Mouse (Mus musculus) limb, embryonic 14.5 days (tissue): ENCODE data around the gene B3galt1. TPM values are rescaled to one million over a fixed set of nuclear protein-coding genes. Genes with fewer than 3 reads are reported as not detected.
A peak's percentile ranks its signal among the peaks of the same experiment; 100 is the strongest.

Experiments
- ATAC-seq: fragments of 200-750 bp; cut with Nextera tagmentation; 2 replicates; pipeline ENCODE4 v1.8.0; 2017; ENCODE audit warnings: low read depth, moderate number of reproducible peaks, moderate TSS enrichment; ENCODE audit not compliant: low FRiP score
- DNase-seq: peaks from one replicate; pipeline ENCODE4 v3.0.0-alpha.2; 2015; ENCODE audit warnings: low spot score
- H3K27ac ChIP-seq: fragments of 300-500 bp; sonication (generic); replicated peaks from 2 replicates; pipeline ENCODE4 v1.5.1; 2014; ENCODE audit warnings: low read depth, mild to moderate bottlenecking, low read length, moderate library complexity, mixed read lengths
- H3K27me3 ChIP-seq: fragments of 300-500 bp; sonication (generic); 2 replicates; pipeline ENCODE4 v1.6.1; 2014; ENCODE audit warnings: low read length, mixed read lengths; ENCODE audit not compliant: control insufficient read depth, insufficient read depth
- H3K36me3 ChIP-seq: fragments of 300-500 bp; sonication (generic); 2 replicates; pipeline ENCODE4 v1.6.1; 2014; ENCODE audit warnings: mild to moderate bottlenecking, low read length, moderate library complexity, mixed read lengths; ENCODE audit not compliant: control insufficient read depth, insufficient read depth
- H3K4me1 ChIP-seq: fragments of 300-500 bp; sonication (generic); 2 replicates; pipeline ENCODE4 v1.6.1; 2014; ENCODE audit warnings: antibody characterized with exemption, low read length, mixed read lengths; ENCODE audit not compliant: control insufficient read depth, insufficient read depth
- H3K4me2 ChIP-seq: fragments of 300-500 bp; sonication (generic); replicated peaks from 2 replicates; pipeline ENCODE4 v1.6.1; 2014; ENCODE audit warnings: low read depth, mild to moderate bottlenecking, low read length, moderate library complexity; ENCODE audit not compliant: severe bottlenecking
- H3K4me3 ChIP-seq: fragments of 300-500 bp; sonication (generic); replicated peaks from 2 replicates; pipeline ENCODE4 v1.5.1; 2014; ENCODE audit warnings: low read length
- H3K9ac ChIP-seq: fragments of 300-500 bp; sonication (generic); 2 replicates; pipeline ENCODE4 v1.6.1; 2014; ENCODE audit warnings: mild to moderate bottlenecking, low read depth, low read length, moderate library complexity; ENCODE audit not compliant: severe bottlenecking
- H3K9me3 ChIP-seq: fragments of 300-500 bp; sonication (generic); 2 replicates; pipeline ENCODE4 v1.6.1; 2016; ENCODE audit warnings: low read length; ENCODE audit not compliant: control insufficient read depth
- POLR2A ChIP-seq: fragments of 200-500 bp; IDR thresholded peaks from 2 replicates; pipeline ENCODE4 v1.8.0; 2012; ENCODE audit warnings: inconsistent platforms, mild to moderate bottlenecking, moderate library complexity, borderline replicate concordance; ENCODE audit not compliant: insufficient read depth, insufficient read length; ENCODE audit errors: extremely low read depth
- WGBS: fragments of 180-500 bp; shearing (Covaris S2); extraction: QIAGEN DNeasy Blood & Tissue Kit; methylation state at CpG from one replicate; pipeline ENCODE4 v1.1.7; 2014; 5-methylcytosine and 5-hydroxymethylcytosine counted together
- polyA plus RNA-seq, 2 experiments: library from polyadenylated mRNA; depleted of rRNA in 1 of 2; stranded (reverse) in 1 of 2; unstranded in 1 of 2; fragments of >200 nt; fragmentation: Nextera tagmentation in 1 of 2; extraction: Ambion mirVana in 1 of 2; gene quantifications; 2 replicates each; pipeline versions ENCODE4 v1.2.1 to v1.2.3; 2012 to 2014

The B3galt1 gene
- polyA plus RNA-seq (2012; rRNA removed) (1.9 and 2.5 TPM in 2 replicates), polyA plus RNA-seq (2014; fragmentation: Nextera tagmentation; extraction: Ambion mirVana) (8.1 and 9.3 TPM in 2 replicates)

DNA sequence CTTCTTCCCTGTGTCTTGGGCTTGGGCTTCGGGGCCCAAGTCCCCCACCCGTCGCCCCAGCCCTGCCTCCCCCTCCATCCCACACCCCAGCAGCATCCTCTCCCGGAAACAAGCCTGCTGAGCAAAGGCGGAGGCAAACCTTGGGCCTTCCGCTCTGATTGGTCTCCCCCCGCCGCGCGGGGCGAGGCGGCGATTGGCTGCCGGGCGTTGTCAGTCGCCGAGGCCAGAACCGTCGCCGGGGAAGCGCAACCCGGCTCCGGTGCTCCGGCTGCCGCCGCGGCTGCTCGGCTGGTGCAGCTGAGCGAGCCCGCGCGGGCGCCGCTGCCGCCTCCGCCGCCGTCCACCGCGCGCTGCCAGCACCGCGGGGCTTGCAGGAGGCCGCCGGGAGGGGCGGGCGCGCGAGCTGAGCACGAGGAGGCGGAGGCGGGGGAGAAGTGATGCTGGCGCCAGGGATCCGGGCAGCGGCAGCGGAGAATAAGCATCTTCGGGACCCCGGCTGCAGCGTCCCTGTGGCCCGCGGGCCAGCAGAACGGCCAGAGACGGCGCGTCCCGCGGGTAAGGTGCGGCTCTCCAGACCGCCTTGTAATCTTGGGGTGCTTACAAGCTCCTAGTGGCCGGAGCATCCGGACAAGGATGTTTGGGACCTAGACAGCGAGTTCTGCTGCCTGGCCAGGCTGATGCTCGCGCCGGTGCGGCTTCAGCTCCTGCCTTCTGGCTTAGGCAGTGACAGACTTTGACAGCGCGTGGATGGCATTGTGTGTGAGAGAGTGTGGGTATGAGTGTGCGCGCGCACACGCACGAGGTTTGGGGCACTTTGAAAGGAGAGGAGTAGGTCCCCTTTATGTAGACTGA is at the start of gene B3galt1:
Gene B3galt1 (plus strand): TSS at position 392 of the 852 bp plus-strand sequence.
- peak within 1 kb of the TSS; percentile 67 for H3K9ac ChIP-seq
- 0 out of 2 replicates have a peak, but pooled peaks have one; percentile 46 for TF ChIP-seq POLR2A
- peaks cover 10% of the 10 kb centered on the region; the same call in 1 of the 2 replicates for H3K4me1 ChIP-seq
- H3K27ac ChIP-seq, result peak within 1 kb of the TSS; percentile 72
- DNase-seq (peak; percentile 90), ATAC-seq (peak; percentile 98)
- H3K36me3 ChIP-seq, result no peaks in the 10 kb centered on the region
- under 1% methylated on average over 44 of the region's 83 CpGs for WGBS
- no peaks in the 10 kb centered on the region for H3K9me3 ChIP-seq
- peak within 1 kb of the TSS; percentile 89 for H3K4me2 ChIP-seq
- H3K4me3 ChIP-seq, result peak within 1 kb of the TSS; percentile 69
- H3K27me3 ChIP-seq, result no peaks in the 10 kb centered on the region

DNA sequence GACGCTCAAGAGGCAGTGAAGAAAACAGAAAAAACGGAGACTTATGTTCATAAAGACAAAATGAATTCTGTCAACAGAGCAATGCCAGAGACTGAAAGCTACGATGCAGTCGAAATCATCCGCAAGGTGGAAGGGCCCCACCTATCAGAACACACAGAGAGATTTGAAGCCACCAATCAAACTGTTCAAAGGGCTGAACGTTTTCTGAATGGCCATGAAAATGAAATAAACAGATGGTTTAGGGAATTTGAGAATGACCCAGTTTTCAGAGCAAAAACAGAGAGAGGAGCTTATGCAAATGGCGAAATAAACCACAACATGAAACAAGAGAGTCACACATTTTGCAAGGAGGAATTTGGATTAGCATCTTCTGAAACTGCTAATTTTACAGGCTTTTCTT is 49.3 kb upstream of the B3galt1 start:
- H3K27me3 ChIP-seq, result no peaks in the 10 kb centered on the region
- 89% methylated on average over 7 of the region's 7 CpGs for WGBS
- ATAC-seq (no peak), DNase-seq (no peak)
- no peaks in the 10 kb centered on the region for H3K4me1 ChIP-seq
- no peaks in the 10 kb centered on the region for H3K36me3 ChIP-seq
- no peak overlapping the region for H3K27ac ChIP-seq
- no peak overlapping the region for H3K9ac ChIP-seq
- no peak overlapping the region for H3K4me2 ChIP-seq
- no peak for TF ChIP-seq POLR2A
- H3K4me3 ChIP-seq, result no peak overlapping the region
- no peaks in the 10 kb centered on the region for H3K9me3 ChIP-seq

DNA sequence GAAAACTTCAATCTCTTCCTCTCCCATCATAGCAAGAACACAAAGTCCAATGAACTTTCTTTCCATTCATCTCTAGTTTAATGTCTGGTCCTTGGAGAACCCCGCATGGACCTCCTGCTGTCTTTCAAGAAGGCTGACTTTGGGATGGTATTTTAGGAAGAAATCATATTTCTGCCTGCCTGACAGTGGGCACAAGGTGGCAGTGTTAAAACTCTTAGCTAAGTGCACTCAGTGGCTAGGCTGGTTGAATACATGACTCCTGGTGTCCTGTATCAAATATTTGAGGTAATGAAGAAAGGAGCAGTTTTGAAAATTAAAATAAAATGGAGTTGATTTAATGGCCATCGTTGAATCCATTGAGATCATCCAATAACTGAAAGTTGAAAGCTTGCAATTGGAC is 30.3 kb upstream of the B3galt1 start:
- Histone ChIP-seq H3K4me3 (no peak overlapping the region), H3K36me3 (no peaks in the 10 kb centered on the region), H3K4me1 (no peaks in the 10 kb centered on the region), H3K9ac (no peak overlapping the region), H3K27ac (no peak overlapping the region), H3K9me3 (no peaks in the 10 kb centered on the region), H3K4me2 (no peak overlapping the region), H3K27me3 (no peaks in the 10 kb centered on the region)
- no peak for TF ChIP-seq POLR2A
- DNase-seq, result no peak
- WGBS, result 88% methylated on average over 2 of the region's 2 CpGs
- ATAC-seq, result no peak

DNA sequence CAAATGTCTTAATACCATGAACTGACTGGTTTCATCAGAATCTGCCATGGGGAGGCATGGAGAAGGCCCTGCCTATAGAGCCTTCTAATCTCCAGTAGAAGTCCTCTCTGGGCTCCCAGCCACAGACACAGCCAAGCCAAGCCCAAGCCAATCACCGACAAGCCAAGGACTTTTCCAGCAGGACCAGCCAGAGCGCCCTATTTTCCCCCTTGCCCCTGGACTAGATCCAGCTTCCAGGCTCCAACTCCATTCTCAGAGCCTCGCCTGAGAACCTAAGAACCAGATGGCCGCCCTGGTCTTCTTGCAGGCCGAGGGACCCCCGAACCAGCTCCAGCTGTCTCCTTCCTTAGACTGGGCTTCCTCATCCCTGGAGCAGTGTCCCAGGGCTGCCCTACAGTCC is 26.2 kb upstream of the B3galt1 start:
- no peaks in the 10 kb centered on the region for H3K27me3 ChIP-seq
- ATAC-seq (no peak), DNase-seq (no peak)
- H3K27ac ChIP-seq, result no peak overlapping the region
- WGBS, result 72% methylated on average over 6 of the region's 6 CpGs
- H3K9me3 ChIP-seq, result no peaks in the 10 kb centered on the region
- no peak overlapping the region for H3K9ac ChIP-seq
- TF ChIP-seq POLR2A, result no peak
- no peak overlapping the region for H3K4me3 ChIP-seq
- no peaks in the 10 kb centered on the region for H3K36me3 ChIP-seq
- H3K4me2 ChIP-seq, result no peak overlapping the region
- H3K4me1 ChIP-seq, result peaks cover 10% of the 10 kb centered on the region

DNA sequence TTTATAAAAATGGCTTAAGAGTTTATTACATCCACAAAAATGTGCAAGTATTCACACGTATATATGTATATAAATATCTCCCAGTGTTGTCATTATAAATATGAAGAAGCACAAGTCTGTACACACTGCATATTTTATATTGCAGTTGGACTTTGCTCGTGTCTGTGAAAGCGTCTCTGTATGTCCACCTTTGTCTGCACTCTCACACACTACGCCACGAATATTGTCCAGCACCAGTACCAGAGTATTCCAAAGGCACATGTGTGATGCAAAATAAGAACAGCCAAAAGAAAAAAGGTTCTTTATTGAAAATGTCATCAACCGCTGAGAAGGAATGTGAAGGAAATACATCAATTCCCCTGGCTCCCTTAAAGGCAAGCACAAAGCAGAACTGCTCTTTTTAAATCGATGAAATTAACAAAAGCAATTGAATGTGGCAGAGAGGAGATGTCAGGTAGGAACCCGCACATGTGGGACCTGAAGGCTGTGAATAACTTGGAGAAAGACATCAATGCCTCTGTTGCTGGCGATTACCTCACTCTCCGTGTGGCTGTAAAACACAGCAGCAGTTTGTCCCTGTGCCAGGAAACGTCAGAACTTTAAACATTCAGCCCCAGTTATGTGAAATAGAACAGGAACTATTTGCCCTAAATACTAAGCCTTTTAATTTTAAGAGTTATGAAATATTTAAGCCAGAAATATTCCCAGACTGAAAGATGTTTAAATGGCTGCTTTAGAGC is 23.5 kb upstream of the B3galt1 start:
- 29% methylated on average over 11 of the region's 11 CpGs for WGBS
- Histone ChIP-seq H3K9me3 (no peaks in the 10 kb centered on the region), H3K9ac (no peak overlapping the region), H3K4me2 (peak overlapping the region; percentile 21; the same call in 1 of the 2 replicates), H3K27ac (no peak overlapping the region), H3K36me3 (no peaks in the 10 kb centered on the region), H3K4me3 (no peak overlapping the region), H3K4me1 (peaks cover 10% of the 10 kb centered on the region), H3K27me3 (no peaks in the 10 kb centered on the region)
- TF ChIP-seq POLR2A, result no peak
- DNase-seq (peak; percentile 77), ATAC-seq (peak; percentile 78)
